Mouse (Mus musculus) cerebellum, adult 11 months (tissue): ENCODE results near the gene Ppara.

Experiments
- DNase-seq: peaks from one replicate; pipeline ENCODE4 v3.0.0; 2022

Gene Ppara

DNA sequence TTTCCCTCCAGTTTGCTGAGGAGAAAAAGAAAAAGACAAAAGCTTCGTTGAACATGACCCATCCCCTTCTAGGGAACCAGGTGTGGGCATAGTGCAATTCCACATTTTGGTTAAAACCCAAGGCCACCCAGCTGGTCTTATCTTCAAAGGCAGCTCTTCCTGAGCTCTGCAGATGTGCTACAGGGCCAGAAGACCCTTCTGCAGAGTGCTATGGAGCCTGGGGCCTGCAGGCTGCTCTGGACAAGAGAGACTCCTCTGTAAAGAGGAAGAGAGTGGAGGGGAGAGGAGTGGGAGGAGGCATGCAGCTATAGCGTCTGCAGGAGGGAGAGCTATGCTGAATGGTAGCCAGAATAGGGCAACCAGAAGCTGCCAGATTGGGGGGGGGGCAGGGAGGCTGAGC, 4.8 kb upstream of the Ppara start:
- no peak for DNase-seq

DNA sequence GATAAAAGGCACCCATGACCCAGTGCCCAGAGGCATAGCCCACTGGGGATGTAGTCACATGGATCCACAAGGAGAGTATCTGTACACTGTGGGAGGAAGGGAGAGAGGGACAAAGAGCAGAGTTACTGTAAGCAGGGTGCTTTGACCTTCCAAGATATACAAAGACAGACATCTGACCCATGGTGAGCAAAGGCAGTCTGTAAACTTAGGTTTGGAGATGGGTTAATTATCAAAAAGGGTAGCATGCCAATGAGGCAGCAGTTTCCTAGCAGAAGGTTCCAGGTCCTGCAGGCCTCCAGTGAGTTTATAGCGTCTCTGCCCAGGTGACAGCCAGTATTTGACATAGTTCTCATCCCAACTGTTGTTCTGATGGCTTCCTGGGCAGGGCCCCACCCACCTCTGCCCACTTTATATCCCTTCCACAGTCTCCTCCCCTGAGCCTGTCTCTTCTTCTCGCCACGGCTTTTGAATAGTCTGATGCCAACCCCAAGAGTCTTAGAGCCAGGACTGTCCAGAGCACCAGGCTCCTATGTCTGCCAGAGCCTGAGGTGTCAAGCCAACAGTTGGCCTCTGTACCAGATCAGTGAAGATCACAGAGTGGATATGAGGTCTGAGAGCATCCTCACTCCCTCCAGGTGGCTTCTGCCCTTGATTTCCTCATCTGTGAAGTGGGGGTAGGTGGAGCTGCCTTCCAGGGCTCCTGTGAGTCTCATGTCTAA, 2.7 kb upstream of the Ppara start:
- no peak for DNase-seq

DNA sequence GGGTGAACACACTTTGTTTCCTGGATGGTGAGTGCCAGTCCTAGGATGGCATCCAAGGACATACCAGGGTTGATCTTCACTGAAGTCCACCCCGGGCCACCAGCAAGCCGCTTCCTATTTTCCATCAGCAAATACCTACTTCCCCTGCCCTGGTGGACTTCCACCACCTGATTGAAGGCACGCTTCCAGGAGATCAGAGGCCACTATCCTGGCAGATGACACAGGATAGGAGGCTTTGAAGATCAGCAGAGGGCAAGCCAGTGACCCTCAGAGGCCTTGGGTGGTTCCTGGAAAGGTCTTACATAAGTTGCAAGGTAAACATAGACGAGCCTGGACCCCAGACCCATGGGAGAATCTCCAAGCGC, 2.2 kb upstream of the Ppara start:
- no peak for DNase-seq

DNA sequence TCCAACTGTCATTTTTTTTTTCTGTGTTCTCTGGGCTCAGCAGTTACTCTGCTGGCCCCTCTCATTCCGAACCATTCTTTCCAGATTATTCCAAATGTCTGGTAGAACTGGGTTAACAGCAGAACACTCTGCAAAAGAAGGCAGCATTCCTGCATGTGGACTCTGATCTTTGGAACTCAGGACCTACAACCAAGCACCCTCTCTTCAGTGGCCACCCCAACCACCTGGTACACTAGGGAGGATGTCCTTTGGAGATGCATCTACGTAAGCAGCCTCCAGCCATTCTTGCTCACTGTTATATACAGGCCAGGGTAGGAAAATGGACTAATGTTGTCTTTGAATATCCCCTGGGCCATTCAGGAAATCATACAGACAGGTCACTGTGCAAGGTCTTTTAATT, 1.1 kb upstream of the Ppara start:
- no peak for DNase-seq

DNA sequence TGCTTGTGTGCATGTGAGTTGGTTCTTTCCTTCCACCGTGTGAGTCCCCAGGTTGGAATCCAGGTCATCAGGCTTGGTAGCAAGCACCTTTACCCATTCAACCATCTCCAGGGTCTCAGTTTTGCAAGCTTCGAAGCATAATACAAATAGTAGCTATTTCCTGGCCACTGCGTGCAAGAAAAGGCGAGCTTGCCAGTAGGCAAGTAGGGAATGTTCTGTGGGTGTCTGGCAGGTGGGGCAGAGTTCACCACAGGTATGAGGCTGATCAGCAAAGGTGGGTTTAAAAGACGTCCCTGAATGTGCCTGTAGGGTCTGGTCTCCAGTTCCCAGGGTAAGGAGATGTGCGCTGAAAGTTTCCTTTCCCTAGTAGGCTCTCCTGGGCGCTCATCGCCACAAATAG, 635 bp upstream of the Ppara start:
- no peak for DNase-seq

DNA sequence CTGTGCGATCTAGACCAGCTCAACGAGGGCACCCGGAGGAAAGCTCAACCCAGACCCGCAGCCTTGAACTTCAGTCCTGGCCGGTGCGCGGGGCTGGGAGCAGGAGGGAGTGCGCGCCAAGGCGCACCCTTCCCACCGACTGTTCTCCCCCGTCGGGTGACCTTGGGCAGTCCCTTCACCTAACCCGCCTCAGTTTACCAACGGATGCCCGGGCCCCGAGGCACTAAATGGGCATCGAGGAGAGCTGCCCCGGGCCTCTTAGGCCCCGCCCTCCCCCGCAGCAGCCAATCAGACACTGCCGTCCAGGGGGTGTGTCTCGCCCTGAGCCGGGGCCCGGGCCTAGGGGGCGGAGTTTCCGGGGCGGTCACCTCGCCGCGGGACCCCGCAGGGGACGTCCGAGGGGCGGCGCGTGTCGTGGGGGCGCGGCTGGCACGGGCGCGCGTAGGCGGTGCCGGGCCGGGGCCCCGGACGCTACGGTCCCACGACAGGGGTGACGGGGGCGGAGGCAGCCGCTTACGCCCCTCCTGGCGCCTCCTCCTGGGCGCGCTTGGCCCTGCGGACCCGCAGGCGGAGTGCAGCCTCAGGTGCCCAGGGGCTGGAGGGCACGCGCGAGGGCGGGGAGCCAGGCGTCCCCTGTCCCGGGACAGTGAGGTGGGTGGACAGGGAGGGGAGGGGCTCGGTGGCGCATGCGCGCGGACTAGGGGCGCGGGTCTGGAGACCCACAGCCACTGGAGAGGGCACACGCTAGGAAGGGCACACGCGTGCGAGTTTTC, 466 bp downstream of the Ppara start:
- DNase-seq = peak; percentile 39

DNA sequence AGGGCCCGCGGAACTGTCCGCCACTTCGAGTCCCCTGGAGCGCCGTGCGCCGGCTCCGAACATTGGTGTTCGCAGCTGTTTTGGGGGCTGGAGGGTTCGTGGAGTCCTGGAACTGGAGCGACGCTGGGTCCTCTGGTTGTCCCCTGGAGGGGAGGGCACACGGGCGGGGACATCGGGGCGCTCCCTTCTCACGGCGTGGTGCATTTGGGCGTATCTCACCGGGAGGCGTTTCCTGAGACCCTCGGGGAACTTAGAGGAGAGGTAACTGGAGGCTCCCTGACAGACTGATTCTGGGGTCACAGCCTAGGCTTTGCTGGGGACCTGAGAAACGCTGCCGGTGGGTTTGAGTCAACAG, 1.0 kb downstream of the Ppara start:
- DNase-seq = no peak

DNA sequence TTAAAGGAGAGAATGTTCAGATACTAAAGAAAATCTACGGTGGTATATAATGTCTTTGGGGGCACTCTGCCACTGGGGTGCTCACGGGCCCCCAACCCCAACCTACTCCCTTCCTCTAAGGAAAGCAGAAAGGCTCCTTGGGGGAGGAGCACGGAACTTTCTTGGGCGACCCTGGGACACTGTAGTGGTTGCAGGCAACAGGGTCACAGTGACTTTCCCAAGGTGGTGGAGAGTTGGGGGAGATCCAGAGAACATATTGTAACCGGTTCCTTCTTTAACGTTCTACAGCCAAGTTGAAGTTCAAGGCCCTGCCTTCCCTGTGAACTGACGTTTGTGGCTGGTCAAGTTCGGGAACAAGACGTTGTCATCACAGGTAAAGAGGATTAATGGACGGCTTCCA, 1.7 kb downstream of the Ppara start:
- no peak for DNase-seq

DNA sequence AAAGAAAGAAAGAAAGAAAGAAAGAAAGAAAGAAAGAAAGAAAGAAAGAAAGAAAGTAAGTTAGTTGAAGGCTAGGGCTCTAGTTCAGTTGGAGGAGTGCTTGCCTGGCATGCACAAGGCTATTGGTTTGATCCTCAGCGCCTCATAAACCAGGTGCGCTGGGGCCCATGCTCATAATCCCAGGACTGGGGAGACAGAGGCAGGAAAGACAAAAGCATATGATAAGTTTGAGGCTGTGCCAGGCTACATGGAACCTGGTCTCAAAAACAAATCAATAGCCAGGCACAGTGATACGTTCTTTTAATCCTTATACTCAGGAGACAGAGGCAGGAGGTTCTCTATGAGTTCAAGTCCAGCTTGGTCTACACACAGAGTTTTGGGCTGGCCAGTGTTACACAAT, 3.6 kb downstream of the Ppara start:
- DNase-seq = no peak

DNA sequence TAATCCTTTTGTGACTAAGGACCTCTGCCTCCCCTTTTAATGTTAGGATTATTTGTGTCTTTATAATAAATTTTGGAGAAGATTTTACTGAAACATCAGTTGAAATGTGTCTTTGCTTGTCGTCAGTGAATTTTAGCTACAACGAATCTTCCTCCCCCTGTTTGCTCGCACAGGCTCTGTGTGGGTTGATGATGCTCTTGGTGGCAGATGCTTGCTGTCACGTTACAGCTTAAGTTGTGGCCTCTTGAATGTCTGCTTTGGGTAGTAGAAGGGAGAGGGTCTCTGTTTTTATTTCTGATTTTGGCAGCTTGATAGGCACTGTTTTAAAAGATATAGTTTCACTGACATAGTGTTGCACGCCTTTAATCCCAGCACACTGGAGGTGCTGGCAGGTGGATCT, 4.2 kb downstream of the Ppara start:
- DNase-seq = no peak

DNA sequence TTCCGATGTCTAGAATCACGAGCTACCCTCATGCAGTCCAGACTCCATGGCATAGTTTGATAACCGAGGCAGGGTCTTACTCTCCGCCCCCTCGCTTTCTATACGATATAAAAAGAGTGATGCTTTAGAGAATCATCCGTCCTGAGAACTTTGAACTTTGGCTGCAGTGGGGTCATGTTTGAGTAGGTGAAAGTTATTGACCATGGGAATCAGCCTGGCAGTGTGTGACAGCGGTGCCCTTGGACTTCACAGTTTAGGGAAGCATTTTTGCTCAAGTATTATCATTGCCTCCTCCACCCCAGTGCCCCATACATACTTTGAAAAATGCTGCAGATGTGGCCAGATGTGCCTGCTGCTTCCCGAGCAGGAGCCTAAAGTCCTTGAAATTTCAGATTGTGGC, 7.8 kb downstream of the Ppara start:
- DNase-seq = no peak

DNA sequence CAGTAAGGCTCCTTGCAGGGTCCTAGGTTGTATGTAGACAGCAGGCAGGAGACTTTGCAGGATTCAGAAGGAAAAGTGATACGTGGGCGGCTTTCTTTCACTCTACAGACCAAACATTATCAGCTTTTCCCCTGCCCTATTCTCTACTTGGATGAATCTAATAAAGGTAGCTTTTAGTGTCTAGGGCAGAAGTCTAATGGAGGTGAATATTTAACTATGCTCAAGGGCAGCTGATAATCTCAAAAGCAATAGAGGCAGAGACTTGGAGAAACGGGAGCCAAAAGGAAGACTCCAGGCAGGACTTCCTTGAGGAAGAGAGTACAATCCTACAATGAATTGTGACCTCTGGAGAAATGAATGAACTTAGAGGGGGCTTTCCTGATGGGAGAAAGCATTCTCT, 9.2 kb downstream of the Ppara start:
- no peak for DNase-seq

DNA sequence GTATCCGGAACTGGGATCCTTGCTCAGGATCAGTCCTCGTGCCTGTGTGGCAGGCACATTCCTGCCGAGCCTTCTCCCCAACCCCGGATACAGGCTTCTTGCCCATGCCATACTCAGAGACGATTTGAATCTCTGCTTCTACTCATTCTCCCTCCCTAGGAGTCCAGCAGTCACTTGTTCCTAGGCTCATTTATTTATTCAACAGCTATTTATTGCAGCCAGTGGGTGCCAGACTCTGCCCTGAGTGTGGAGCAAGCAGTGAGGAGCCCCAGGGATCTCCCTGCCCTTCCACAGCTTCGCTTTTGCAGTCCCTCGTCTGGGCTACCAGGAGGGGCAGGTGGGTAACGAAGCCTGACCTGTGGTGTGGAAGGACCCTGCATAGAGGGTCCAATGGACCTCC, 11.4 kb downstream of the Ppara start:
- no peak for DNase-seq

DNA sequence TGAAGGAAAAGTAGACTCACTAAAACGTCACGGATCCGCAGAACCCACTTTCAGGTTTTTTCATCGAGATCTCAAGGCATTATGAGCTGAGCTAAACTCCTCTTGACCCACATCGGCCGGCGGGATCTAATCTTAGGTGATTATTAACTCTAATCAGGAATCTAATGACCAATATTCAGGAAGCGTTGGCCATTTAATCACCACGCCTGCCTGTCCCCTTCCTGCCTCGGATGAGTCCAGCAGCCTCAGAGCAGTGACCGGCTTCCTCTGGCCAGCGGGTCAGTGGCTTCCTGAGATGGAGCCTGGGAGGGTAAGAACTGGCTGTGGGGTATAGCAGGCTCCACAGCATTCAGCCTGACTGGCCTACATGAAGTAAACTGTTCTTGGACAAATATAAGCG, 11.9 kb downstream of the Ppara start:
- DNase-seq = no peak

DNA sequence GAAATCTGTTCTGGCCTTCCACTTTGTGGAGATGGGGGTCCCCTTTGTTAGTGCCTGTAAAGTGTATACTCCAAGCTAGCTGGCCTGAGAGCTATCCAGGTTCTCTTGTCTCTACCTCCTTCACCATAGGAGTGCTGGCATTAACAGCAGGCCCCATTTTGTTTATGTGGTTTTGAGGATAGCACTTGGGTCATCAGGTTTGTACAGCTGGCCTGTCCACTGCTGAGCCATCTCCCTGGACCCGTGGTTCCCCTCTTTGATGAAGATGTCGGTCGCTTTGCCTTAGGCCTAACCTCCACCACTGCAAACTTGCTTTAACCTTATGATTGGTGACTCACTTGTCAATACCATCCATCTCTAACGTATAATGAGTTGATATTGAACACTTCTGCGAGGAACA, 13.2 kb downstream of the Ppara start:
- DNase-seq = no peak

DNA sequence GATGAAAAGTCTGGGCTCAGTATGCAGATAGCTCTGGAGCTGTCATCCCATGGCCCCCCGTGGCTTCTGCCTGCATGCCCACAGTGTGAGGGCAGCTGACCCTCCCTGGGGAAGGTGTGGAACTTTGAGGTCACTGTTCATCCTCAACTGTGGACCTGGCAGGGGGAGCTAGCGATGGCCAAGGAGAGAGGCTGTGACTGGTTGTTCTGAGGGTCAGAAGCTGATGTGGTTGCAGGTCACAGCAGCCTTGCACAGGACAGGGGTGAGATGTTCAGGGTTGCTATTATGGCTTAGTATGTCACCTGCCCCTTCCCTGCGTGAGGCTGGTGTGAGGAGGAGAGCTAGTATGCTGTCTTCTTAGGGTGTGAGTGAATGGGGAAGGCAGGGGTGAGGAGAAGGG, 13.7 kb downstream of the Ppara start:
- DNase-seq = no peak

DNA sequence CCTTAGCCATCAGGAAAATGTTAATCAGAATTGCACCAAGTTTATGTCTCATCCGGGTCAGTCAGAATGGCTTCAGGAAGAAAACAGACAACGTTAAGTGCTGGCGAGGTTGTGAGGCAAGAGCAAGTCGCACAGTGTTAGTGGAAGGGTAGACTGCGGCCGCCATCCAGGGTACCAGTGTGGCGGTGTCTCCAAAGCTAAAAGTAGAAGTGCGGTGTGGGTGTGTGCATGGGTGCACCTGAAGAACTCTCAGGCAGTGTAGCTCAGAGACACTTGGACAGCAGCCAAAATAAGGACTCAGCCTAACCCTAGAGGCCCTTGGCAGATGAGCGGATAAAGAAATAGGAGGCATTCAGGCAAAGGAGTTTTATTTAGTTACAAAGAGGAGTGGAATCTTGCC, 14.4 kb downstream of the Ppara start:
- no peak for DNase-seq

DNA sequence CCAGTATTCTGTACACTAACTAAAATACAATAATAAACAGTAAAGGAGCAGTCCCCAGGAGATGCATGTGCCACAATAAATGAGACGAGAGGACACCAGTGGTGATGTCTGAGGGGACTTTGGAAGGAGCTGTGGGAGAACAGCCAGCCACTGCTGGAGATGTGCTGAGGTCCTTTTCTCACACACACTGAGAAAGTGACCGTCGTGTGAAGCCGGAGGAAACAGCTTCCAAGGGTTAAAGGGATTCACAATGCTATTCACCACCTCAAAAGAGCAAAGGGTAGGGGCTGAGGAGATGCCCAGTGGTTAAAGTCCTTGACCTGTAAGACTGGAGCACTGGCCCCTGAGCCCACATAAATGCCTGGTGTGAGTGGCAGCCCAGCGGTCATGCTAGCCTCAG, 15.3 kb downstream of the Ppara start:
- no peak for DNase-seq

DNA sequence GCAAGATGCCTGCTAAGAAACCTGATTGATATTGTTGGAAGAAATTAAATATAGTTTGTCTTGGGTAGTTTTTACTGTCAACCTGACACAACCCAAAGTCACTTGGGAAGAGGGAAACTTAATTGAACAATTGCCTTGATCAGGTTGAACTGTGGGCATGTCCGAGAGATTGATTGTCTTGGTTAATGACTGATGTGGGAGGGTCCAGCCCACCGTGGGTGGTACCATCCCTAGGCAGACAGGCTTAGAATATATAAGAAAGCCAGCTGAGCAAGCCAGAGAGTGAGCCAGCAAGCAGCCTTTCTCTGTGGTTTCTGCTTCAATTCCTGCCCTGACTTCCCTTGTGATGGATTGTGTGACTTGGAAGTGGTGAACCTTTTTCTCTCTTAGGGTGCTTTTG, 17.9 kb downstream of the Ppara start:
- no peak for DNase-seq

DNA sequence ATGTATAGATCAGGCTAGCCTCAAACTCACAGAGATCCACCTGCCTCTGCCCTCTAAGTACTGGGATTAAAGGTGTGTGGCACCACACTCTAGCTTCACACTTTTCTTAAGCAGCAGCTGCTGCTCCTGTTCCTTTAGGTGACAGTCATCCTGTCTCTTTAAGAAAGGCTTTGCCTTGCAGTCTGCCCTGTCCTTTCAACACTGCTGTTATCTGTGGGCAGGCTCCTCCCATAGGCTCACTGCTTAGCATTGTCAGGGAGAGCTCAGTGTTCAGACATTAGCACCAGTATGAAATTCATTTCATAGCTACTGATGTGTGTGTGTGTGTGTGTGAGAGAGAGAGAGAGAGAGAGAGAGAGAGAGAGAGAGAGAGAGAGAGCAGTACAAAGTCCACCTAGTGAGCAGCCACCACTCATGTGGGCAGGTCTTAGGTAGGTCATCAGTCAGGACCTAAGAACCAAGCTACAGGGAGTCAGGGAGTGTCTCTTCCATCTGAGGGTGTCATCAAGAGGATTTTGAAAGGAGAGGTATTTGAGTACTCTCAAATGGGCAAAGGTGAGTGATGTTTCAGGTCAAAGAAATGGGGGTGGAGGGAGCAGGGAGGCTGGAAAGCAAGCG, 19.4 kb downstream of the Ppara start:
- no peak for DNase-seq

DNA sequence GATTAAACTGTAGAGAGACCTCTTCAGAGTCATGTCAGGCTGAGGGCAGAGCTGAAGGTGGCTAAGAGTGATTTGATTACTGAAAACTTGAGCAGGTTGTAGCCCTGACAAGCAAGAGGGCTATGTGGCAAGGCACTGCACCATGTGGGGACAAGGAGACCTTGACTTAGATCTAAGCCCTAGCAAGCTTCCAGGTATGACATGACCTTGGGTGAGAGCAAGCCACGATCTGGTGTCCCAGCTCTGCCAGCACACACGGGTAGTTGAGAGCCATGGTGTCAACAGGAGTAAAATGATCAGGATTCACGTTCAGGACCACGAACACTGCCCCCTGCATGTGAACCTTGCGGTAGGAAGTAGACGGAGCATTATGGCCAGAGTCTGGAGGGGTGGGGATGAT, 20.4 kb downstream of the Ppara start:
- DNase-seq = no peak

DNA sequence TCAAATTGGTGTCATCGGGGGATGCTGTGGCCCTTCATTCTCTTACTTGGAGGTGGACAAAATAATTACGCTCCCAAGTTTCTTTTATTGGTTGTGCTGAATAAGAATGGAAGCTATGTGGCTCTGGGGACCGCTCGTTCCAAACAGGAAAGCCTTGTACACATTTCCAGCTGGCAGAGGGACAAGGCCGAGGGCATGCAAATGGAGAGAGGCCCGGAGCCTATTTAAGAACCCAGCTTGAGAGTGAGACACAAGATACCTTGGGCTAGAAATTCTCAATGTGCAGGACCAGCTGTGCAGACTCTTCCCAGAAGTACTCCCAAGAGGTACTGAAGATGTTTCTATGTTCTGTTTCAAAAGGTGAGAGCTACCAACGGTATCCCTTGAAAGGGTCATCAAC, 21.8 kb downstream of the Ppara start:
- DNase-seq = no peak

DNA sequence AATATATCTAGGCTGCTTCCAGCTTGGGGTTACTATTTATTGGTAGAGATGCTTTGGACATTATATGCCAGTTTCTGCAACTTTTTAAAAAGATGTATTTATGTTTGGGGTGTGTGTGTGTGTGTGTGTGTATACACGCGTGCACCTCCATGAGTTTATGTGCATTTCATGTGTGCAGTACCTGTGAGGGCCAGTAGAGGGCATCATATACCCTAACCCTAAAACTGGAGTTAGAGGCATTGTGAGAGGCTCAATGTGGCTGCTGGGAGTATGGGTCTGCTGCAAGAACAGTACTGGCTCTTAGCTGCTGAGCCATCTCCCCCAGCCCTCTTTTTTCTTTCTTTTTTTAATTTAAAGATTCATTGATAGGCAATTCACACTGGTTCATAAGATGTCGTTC, 23.0 kb downstream of the Ppara start:
- DNase-seq = no peak

DNA sequence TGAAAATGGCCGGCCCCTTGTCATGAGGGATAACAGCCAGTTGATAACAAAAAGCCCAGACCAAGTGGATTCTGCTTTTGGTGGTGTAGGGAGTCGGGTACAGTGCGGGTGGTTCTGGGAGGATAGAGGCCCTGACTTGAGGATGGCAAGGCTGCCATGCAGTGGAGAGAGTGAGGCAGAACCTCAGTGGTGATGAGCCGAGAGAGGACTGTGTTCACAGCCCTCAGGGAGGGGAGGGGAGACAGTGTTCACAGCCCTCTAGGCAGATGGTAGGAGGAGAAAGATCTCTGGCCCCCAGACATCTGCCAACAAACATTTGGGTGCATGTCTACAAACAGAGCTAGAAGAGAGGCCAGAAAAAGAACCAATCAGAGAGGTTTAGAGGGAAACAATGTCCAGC, 28.0 kb downstream of the Ppara start:
- DNase-seq = no peak

DNA sequence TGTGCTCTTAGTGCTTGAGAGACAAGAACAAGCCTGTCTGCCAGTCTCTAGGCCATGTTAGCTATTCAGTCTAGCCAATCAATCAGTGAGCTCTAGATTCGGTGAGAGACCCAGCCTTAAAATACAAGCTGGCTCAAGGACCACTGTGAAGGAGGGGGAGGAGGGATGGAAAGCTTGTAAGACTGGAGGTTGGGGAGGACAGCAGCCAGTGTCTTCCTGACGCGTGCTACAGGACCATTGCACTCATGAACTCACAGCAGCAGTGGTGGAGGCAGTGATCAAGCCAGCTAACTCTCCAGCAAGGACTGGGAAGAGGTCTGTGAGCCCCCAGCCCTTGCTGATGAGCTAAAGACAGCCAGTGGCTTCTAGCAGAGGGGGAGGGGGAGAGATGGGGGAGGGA, 30.2 kb downstream of the Ppara start:
- no peak for DNase-seq
